Mouse (Mus musculus): ENCODE results near the gene Begain.
A peak's percentile ranks its signal among the peaks of the same experiment; 100 is the strongest.

Gene Begain

DNA sequence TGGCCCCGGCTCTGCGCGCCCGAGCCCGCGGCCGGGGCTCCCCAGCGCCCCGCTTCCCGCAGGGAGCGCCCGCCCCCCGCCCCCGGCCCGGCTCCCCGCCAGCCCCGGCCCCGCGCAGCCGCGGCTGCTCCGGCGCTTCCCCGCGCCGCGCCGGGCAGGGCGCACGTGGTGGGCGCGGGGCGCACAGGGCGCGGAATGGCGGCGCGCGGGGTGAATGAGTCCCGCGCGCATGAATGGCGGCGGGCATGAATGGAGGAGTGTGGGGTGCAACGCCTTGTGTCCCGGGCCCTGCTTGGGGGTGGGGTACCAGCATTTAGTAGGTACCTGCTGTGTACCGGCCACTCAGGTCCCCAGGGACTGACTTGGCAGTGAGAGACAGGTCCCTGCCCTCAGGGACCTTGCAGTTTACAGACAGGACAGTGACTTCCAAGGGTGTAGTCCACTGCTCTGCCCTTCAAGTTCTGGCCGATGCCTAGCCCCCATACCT lies at the start of gene Begain:
TSS of gene Begain (minus strand) at position 51 of the 487 bp plus-strand sequence.
- DNase-seq (ENCODE audit: low spot score) = peak; percentile 27

- peak; percentile 6 for DNase-seq (ENCODE audit: low spot score)
Observed at GRCm38 (mm10) chr12:109115707-109116106, 47.7 kb upstream of the Begain start.

DNA sequence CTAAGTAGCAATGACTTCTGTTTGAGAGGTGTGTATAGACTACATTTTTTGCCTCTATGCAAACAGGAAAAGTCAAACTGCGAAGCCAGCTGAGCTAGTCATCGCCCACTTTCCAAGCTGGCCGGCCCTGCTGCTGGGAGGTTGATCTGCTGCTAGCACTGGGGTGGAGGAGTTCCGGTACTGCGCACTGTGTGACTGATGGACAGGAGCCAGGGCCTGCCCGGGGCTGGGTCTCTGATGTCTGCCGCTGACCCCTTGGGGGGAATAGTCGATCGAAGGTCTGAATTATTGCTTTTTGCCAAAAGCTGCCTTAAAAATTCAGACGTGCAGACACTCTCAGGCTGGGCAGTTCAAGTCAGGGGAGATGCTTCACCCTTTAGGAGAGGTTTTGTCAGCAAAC lies 47.1 kb upstream of the Begain start:
- peak; percentile 17 for DNase-seq (ENCODE audit: low spot score)

DNA sequence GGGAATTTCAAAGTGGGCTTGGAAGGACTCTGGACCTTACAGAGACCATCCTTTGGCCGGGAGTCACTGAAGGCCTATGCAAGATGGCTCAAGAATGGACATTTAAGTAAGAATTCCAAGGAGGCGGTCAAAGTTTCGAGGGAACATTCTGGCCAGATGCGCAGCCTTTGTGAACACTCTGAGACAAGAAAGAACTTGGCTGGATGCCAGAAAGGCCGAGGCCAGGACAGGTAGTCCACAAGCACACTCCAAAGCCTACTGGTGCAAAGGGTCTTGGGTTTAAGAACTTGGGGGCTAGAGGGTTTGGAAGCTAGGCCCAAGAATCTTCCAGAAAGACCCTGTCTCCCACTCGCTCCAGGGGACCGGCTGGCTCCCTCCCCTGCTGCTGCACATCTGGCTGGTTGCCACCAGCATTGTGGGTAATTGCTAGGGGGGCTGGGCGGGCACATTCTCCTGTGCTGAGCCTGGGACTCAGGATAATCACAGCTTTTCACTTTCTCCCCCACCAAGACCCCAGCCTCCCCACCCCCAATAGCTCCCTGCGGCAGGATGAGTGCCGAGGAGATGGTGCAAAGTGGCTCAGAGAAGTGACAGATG lies 45.1 kb upstream of the Begain start:
- peak; percentile 32 for DNase-seq (ENCODE audit: low spot score)

DNA sequence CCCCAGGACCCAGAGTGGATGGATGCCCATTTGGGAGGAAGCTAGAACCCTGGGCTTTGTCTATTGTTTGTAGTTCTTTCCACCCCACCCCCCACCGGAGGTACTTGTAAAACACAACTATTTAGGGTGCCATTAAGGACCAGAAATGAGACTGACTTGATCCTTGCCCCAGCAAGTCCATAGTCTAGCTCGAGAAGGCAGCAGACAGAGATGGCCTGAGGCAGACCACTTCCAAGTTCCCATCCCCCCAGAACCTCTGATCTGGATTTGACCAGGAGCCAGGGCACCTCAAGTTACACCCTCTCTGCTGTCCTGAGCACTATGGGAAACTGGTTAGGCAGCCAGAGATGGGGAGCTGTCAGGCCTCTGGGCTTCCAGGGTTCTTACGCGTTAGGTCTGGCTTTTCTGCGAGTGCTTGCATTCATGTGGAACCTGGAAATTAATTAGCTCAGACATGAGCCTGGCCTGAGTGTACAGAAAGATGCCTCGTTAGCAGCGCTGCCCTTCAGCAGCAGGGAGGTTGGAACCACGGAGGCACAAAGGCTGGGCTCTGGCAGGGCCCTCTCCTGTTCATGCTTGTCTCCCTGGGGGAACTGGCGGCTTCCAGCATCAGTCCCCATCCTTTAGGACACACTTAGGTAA lies 44.5 kb upstream of the Begain start:
- DNase-seq (ENCODE audit: low spot score) = peak; percentile 15

GRCm38 (mm10) chr12:109108911-109109310 lies 40.9 kb upstream of the Begain start:
- no peak for DNase-seq (ENCODE audit: low spot score)

- DNase-seq (ENCODE audit: low spot score) = no peak
Observed at GRCm38 (mm10) chr12:109100381-109100780, 32.4 kb upstream of the Begain start.

DNA sequence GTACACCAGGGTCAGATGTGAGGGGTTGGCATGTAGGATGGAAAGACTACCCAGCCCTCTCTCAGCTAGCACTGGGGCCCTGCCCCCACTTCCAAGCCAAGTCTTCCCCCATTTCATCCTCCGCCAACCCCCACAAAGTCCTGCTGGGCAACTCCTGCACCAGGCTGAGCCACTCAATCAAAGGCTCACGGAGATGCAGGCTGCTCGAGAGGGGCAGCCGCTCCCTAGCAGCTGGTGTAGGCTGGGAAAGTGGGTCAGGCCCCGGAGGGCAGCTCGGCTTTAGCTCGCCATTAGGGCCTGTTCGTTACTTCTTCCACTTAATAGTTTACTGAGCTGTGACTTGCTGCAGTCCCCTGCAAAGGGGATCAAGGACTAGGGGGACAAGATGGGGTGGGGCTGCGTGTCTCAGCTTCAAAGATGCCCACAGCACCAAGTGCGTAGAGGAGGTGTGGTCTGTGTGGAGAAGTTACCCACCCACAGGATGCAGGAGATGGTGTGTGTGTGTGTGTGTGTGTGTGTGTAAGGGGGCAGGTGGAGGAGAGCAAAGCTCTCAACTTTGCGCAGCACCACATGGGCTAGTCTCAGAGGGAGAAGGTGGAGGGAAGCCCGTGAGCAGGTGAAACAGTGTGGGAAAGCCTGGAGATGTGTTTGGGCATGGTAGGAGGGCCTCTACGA lies 22.6 kb upstream of the Begain start:
- no peak for DNase-seq (ENCODE audit: low spot score)

- no peak for DNase-seq (ENCODE audit: low spot score)
Observed at GRCm38 (mm10) chr12:109090041-109090440, 22.0 kb upstream of the Begain start.

DNA sequence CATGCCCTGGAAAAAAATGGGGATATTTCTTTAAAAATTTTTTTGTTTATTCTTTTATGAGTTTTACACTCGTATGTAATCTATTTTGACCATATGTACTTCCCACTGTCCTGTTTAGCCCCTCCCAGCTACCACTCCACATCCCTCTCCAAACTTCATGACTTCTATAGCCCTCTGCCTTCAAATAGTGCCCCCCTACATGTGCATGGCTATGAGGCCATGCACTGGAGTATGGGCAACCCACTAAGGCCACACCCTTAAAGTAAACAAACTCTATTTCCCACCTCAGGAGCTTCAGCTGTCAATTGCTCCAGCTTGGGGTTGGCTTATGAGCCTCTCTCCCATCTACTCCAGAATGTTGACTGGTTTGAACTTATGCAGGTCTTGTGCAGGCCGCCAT lies 18.1 kb upstream of the Begain start:
- DNase-seq (ENCODE audit: low spot score) = no peak

DNA sequence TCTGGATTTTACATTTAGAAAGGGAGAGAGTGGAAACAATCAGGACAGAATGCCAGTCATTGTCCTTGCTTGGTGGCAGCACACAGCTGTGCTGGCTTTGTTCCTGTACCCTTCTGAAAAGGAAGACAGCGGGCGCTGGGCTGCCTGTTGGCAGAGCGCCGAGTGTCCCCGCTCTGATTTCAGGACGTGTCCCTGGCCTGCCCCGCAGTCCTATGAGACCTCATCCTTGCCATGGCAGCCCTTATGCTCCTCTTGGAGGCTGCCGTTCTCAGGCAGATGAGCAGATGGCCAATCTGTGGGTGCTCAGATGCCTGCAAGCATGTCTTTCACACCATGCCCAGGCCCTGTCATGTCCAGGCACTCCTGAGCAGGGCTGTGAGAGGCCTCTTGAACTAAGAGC lies 17.7 kb upstream of the Begain start:
- no peak for DNase-seq (ENCODE audit: low spot score)

DNA sequence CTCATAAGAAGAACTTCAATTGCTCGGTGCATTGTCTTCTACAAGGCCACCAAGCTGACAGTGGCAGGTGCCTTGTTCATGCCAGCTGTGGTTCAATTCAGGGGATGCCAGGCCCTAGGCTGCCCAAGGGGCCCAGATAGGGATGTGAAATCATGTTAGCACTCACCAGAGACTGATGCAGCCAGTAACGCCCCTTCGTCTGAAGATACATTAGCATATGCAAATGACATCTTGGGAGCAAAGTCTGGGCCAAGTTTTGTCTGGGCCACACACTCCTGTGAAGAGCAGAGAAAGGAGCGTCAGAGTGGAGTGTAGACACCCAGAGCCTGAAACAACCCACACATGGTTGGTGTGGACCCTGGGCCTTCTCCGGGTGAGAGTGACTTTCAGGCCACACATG lies 17.0 kb upstream of the Begain start:
- DNase-seq (ENCODE audit: low spot score) = no peak

DNA sequence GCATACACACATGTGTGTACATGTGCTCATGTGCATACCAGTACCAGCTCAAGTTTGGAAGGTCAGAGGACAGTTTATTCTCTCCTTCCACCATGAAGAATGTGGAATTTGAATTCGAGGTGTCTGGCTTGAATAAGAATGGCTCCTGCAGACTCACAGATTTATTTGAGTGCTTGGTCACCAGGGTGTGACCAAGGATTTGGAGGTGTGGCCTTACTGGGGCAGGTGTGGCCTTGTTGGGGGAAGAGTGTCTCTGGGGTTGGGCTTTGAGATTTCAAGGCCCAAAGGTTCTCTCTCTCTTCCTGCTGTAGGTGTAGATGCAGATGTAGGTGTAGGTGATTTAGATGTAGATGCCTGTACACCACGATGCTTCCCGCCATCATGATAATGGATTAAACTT lies 15.5 kb upstream of the Begain start:
- no peak for DNase-seq (ENCODE audit: low spot score)

- no peak for DNase-seq (ENCODE audit: low spot score)
Observed at GRCm38 (mm10) chr12:109077036-109077435, 9.0 kb upstream of the Begain start.

DNA sequence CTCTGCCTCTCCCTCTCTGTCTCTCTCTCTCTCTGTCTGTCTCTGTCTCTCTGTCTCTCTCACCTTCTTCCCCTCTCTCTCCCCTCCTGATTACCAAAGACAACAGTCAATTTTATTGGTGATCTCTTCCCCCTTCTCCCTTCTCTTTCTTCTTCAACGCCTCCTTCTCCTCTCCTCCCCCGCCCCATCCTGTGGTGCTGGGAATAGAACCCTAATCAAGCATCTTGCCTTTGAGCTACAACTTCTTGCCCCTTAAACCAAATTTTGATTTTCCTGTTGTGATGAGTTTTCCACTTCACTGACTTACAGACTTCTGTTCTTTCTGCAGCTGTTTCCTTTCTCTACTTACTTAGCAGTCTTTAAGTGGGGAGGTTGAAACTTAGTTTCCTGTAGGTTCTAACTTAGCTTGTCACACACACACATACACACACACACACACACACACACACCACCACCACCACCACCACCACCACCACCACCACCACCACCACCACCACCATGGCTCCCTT lies 6.8 kb upstream of the Begain start:
- no peak for DNase-seq (ENCODE audit: low spot score)

DNA sequence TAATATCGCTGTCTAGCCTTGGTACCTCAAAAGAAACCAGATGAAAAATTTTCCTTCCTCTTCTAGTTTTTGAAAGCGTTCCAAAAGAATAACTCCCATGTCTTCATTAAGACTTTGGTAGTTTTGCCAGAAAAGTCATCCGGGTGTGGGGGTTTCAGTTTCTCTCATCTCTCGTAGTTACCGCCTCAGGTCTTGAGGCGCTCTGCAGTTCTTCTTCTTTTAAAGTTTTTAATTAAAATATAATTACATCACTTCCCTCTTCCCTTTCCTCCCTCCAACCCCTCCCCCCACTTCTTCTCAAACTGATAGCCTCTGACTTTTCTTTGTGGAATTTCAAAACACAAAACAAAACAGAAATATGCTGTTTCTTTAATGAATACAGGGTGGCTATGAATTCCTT lies 6.1 kb upstream of the Begain start:
- DNase-seq (ENCODE audit: low spot score) = no peak

DNA sequence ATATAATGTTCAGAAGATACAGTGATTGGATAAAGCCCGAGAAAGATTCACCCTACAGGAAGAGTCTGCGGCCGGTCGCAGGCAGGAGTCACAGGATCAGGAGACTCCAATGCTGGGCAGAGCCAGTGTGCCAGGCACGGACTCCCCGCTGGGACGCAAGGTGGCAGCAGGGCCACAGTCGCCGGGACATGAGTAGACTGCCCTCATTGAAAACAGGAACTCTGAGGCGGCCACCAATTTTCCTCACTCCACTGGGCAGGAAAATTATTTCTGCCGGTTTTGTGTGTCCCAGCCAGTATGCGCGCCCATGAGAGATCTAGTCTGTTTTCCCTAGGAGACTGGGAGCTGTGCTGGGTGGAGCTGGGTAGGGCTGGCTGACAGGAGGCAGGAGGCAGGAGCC lies 3.2 kb upstream of the Begain start:
- DNase-seq (ENCODE audit: low spot score) = peak; percentile 27

DNA sequence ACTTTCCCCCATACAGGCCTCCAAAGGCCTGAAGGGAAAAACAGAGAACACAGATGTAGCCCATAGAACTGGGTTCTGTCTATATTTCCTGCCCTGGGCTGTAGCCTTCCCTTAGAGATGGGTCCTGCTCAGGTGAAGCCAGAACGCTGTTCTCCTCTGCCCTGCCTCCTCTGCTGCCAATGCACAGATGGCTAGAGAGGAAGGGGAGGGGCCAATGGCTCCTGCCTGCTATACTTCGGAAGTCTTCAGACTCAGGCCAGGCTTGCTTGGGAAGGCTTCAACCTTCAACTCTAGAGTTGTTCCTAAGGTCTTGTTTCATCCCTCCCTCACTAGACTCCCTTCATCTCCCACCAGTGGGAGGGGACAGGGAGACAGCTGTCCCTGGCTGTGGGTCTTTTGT lies 1.7 kb upstream of the Begain start:
- no peak for DNase-seq (ENCODE audit: low spot score)

DNA sequence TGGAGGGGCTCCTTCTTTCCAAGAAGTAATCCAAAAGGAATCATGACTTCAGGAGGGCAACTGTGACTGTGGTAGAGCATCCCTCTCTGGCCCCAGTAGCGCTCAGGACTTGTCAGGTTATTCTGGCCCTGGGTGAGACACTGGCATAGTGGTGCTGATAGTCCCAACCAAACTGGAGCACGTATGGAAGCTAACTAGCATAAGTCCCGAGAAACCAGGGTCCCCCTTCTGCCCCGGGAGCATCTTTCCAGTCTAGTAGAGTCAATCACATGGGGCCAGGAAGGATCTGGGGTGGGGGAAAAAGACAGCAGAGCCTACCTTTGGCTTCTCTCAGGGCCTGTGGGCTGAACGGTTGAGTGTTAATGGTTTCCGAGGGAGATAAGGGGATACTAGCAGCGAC lies 721 bp upstream of the Begain start:
- no peak for DNase-seq (ENCODE audit: low spot score)

- peak; percentile 73 for DNase-seq (ENCODE audit: low spot score)
Observed at GRCm38 (mm10) chr12:109067561-109068135, 369 bp downstream of the Begain start.

DNA sequence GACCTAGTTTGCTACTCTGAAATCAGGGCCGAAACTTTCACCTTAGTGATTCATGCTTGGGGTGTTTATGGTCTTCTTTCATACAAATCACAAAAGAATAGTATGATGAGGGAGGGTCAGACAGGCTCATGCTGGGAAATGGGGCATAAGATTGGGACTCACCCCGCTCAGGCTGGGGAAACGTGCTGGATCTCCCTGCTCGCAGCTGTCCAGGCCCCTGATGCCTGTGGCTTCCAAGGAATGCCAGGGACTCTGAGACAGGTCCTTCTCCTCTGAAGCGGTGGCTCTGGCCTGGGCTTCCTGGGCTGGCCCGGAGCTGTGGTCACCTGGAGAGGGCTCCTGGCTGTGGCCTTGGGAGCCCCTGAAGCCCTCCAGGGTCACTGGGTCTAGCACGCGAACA lies 9.4 kb downstream of the Begain start:
- no peak for DNase-seq (ENCODE audit: low spot score)

- DNase-seq (ENCODE audit: low spot score) = no peak
Observed at GRCm38 (mm10) chr12:109057736-109058135, 10.3 kb downstream of the Begain start.
